Comparison of ENCODE assay signal across 26 mouse cellular contexts in genomic region chr7:114710419-114710818, GRCm38 (mm10). TPM values are rescaled to one million over a fixed set of nuclear protein-coding genes. Genes with fewer than 3 reads are reported as not detected.
A peak's percentile ranks its signal among the peaks of the same experiment; 100 is the strongest.
DNase-seq lines count a peak whose midpoint lies in the region; ATAC-seq lines count a peak whose summit lies in the region.
"Had no signal": no experiment of that assay in that cellular context is flagged by ENCODE, and none has a peak within 500 bp of the region (broad histone marks: within the 10 kb centered on the region; RNA-seq: fewer than 3 reads in every experiment).

No protein-coding gene starts in this region.

- H3K27ac ChIP-seq in macrophage, result peak overlapping the region; percentile 34
- H3K27ac ChIP-seq in forebrain, embryonic 15.5 days (replicated peaks), result no peak overlapping the region
- no peak overlapping the region for H3K27ac ChIP-seq in hindbrain, embryonic 10.5 days
- H3K27ac ChIP-seq: embryonic facial prominence, embryonic 15.5 days; forebrain, embryonic 10.5 days; heart, adult 2 months; hindbrain, embryonic 15.5 days had no signal

- no peak for ATAC-seq in forebrain, embryonic 15.5 days (replicated peaks)
- ATAC-seq: forebrain, embryonic 14.5 days; intestine, embryonic 16.5 days had no signal

- H3K4me1 ChIP-seq in forebrain, embryonic 15.5 days, result no peaks in the 10 kb centered on the region
- H3K4me1 ChIP-seq in hindbrain, embryonic 10.5 days (replicated peaks), result no peaks in the 10 kb centered on the region
- H3K4me1 ChIP-seq: embryonic facial prominence, embryonic 15.5 days; forebrain, embryonic 10.5 days; heart, embryonic 12.5 days; hindbrain, embryonic 15.5 days had no signal

- WGBS in macrophage (ENCODE audit: missing documents), result 60% methylated on average over 2 of the region's 2 CpGs
- WGBS in forebrain, embryonic 15.5 days, result 90% methylated on average over 2 of the region's 2 CpGs
- 91% methylated on average over 2 of the region's 2 CpGs for WGBS in hindbrain, embryonic 10.5 days

- no peaks in the 10 kb centered on the region for H3K36me3 ChIP-seq in macrophage (ENCODE audit: inconsistent target)
- no peaks in the 10 kb centered on the region for H3K36me3 ChIP-seq in forebrain, embryonic 15.5 days
- H3K36me3 ChIP-seq in hindbrain, embryonic 10.5 days, result no peaks in the 10 kb centered on the region
- H3K36me3 ChIP-seq: embryonic facial prominence, embryonic 15.5 days; forebrain, embryonic 10.5 days; heart, embryonic 12.5 days; hindbrain, embryonic 15.5 days had no signal

- H3K9me3 ChIP-seq in forebrain, embryonic 15.5 days, result no peaks in the 10 kb centered on the region
- H3K9me3 ChIP-seq in hindbrain, embryonic 10.5 days, result no peaks in the 10 kb centered on the region
- H3K9me3 ChIP-seq: embryonic facial prominence, embryonic 15.5 days; forebrain, embryonic 10.5 days; heart, embryonic 12.5 days; hindbrain, embryonic 15.5 days had no signal

- DNase-seq in heart, adult 11 months, result peak; percentile 41
- DNase-seq in heart, adult 9 months (ENCODE audit: low spot score in 2 of 2), result no peak
- peak; percentile 36 for DNase-seq in Muller cell, postnatal 12 days (ENCODE audit: inconsistent ontology term)
- no peak for DNase-seq in spleen, adult 18-20 months
- no peak for DNase-seq in hindbrain, embryonic 10.5 days (ENCODE audit: low spot score)
- DNase-seq: adrenal gland, adult 8-10 months; cerebellum, adult 11 months; cerebellum, adult 8-10 months; cerebellum, postnatal 14 days; embryo, embryonic 11 days; gastrocnemius, postnatal 36 days; heart, adult 2 months; kidney, adult 2 months had no signal

- H3K4me3 ChIP-seq in macrophage (ENCODE audit: inconsistent target), result no peak overlapping the region
- H3K4me3 ChIP-seq in forebrain, embryonic 15.5 days, result no peak overlapping the region
- no peak overlapping the region for H3K4me3 ChIP-seq in hindbrain, embryonic 10.5 days
- H3K4me3 ChIP-seq: embryonic facial prominence, embryonic 15.5 days; erythroblast, embryonic 14.5 days; forebrain, embryonic 10.5 days; heart, adult 2 months; heart, embryonic 12.5 days; hindbrain, embryonic 15.5 days had no signal

- no peaks in the 10 kb centered on the region for H3K79me2 ChIP-seq in macrophage (ENCODE audit: inconsistent target)

- H3K9ac ChIP-seq in forebrain, embryonic 15.5 days (replicated peaks), result no peak overlapping the region
- H3K9ac ChIP-seq: embryonic facial prominence, embryonic 15.5 days; heart, embryonic 12.5 days; hindbrain, embryonic 15.5 days had no signal

- H3K27me3 ChIP-seq in forebrain, embryonic 15.5 days, result no peaks in the 10 kb centered on the region
- H3K27me3 ChIP-seq in hindbrain, embryonic 10.5 days (ENCODE audit: insufficient read depth, poor library complexity, severe bottlenecking), result no peaks in the 10 kb centered on the region
- H3K27me3 ChIP-seq: CH12.LX; embryonic facial prominence, embryonic 15.5 days; heart, embryonic 12.5 days; hindbrain, embryonic 15.5 days had no signal

- no peak overlapping the region for H3K4me2 ChIP-seq in forebrain, embryonic 15.5 days (replicated peaks)
- H3K4me2 ChIP-seq: embryonic facial prominence, embryonic 15.5 days; heart, embryonic 12.5 days; hindbrain, embryonic 15.5 days had no signal

RNA-seq across cellular contexts. Expression of gene Calcb, which starts 8.0 kb away (rescaled TPM):
- total RNA-seq in macrophage (2018; cell fraction: chromatin; rRNA removed), result not detected
- not detected for total RNA-seq in macrophage (2018; cell fraction: cytosol; rRNA removed)
- total RNA-seq in macrophage (2018; cell fraction: nucleus; rRNA removed), result not detected
- not detected in 3 replicates for polyA plus RNA-seq in macrophage (2018)
- polyA plus RNA-seq in forebrain, embryonic 15.5 days (2015; fragmentation: Nextera tagmentation; extraction: Ambion mirVana), result not detected in 2 replicates
- polyA plus RNA-seq in hindbrain, embryonic 10.5 days (2016; fragmentation: Nextera tagmentation; extraction: Ambion mirVana), result not detected in 2 replicates
- total RNA-seq: CH12.LX; common myeloid progenitor, adult 5-6 weeks; gastrocnemius, adult 8-10 months; gastrocnemius, postnatal 36 days had no signal
- polyA plus RNA-seq: erythroblast, embryonic 14.5 days; forebrain, embryonic 10.5 days; forebrain, embryonic 14.5 days; heart, embryonic 12.5 days; hindbrain, embryonic 11.5 days; kidney, adult 2 months had no signal

RNA-seq across cellular contexts. Expression of gene Insc, which starts 33.1 kb away (rescaled TPM):
- 1 to 10 TPM in 1 of 26 experiments, not detected in 25; 2.9 TPM for total RNA-seq in macrophage (2018; cell fraction: chromatin; rRNA removed)
- total RNA-seq in macrophage (2018; cell fraction: cytosol; rRNA removed), result not detected
- total RNA-seq in macrophage (2018; cell fraction: nucleus; rRNA removed), result not detected
- not detected in 3 replicates for polyA plus RNA-seq in macrophage (2018)
- polyA plus RNA-seq in forebrain, embryonic 15.5 days (2015; fragmentation: Nextera tagmentation; extraction: Ambion mirVana), result 0.69 and 0.88 TPM in 2 replicates
- polyA plus RNA-seq in hindbrain, embryonic 10.5 days (2016; fragmentation: Nextera tagmentation; extraction: Ambion mirVana), result 8.1 and 11.1 TPM in 2 replicates
- total RNA-seq: CH12.LX; common myeloid progenitor, adult 5-6 weeks had no signal

Comparison
In these comparisons a context has a peak if more than half of its experiments do, and no peak if none do; other contexts are left out.
1. DNase-seq: peak in heart, adult 11 months (single experiment) and Muller cell, postnatal 12 days (single experiment); none in heart, adult 9 months (0 of 2), spleen, adult 18-20 months (0 of 2) and hindbrain, embryonic 10.5 days (single experiment).